Mouse (Mus musculus) CD8-positive naive resting alpha-beta T cell, adult 2 months (primary cell): ENCODE measurements at regions not wholly inside any gene's neighbourhood (a gene's known extent, or its start where the extent isn't known, plus 50 kb on each side); places are given as distances from the start of the nearest gene placed in this dataset.

Source experiments
- DNase-seq, 2 experiments: peaks; one replicate each; pipeline ENCODE4 v3.0.0; 2022; ENCODE audit warnings: low read depth in 2 of 2, low spot score in 2 of 2

DNA sequence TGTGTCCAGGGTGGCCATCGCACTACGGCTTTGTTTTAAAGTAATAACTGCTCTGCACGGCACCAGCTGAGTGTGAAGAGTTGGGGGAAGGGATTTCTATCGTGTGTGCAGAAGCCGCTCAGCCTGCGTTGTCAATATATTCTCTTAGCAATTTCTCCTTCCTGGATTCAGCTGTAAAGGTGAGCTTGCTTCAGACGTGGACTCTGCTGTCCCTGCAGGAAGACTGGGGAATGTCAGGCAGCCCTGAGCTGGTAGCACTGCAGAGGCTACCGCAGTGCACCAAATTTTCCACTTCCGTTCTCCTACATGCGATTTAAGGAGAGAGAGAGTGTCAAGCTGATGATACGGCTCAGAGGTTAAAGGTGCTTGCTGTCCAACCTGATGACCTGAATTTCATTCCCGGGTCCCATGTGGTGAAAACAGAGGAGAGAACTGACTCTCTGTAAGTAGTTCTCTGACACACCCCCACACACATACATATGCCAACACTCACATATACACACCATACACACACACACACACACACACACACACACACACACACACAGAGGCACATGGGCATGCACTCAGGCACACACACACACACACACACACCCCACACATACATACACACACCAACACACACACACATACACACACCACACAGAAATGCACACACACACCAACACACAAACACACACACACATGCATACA lies 59.9 kb upstream of the Prelid3b start:
- no peak for DNase-seq

GRCm38 (mm10) chr2:174540717-174541116 lies 67.8 kb upstream of the Prelid3b start:
- DNase-seq, result no peak

DNA sequence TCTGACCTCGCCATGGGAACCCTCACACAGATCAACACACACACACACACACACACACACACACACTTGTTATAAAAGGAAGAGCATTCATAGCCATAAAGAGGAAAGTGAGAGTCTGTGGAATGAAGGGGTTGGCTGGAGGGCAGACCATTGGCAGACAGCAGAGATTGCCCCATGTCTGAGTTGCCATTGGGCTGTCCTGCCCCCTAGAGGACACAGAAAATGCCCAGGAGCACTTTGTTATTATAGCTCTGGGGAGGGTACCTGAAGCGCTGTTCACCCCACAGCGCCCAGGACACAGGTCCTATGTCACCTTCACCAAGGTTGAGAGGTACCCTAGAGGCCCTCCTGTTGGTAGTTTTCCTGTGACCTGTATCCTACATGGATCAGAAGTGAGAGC lies 74.3 kb upstream of the Prelid3b start:
- no peak for DNase-seq

- no peak for DNase-seq
Observed at GRCm38 (mm10) chr2:174547701-174548100, 74.8 kb upstream of the Prelid3b start.

- DNase-seq, result no peak
Observed at GRCm38 (mm10) chr2:174548776-174549175, 75.9 kb upstream of the Prelid3b start.

GRCm38 (mm10) chr2:174555778-174556177 lies 82.9 kb upstream of the Prelid3b start:
- peak in 1 of 2 experiments; percentile 5 for DNase-seq

GRCm38 (mm10) chr2:174561828-174562429 lies 81.4 kb upstream of the Zfp831 start:
- no peak for DNase-seq

GRCm38 (mm10) chr2:174563917-174564316 lies 79.4 kb upstream of the Zfp831 start:
- DNase-seq, result no peak

DNA sequence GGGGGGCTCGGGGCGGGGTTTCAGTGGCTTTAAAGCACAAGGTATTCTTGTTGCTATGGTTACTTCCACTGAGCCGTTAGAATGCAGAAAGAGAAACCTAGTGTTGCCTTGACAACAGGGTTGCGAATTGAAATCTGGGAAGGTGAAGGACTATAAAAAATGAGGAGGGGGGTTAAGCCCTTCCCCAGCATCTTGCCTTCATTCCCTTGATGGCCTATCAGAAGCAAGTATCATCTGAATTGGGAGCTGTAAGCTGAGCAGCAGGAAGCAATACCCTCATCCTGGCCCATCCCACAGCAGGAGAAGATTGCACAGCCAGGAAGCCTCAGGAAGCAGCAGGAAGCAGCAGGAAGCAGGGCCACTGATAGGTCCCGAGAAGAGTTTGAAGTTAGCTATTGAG lies 78.5 kb upstream of the Zfp831 start:
- no peak for DNase-seq

DNA sequence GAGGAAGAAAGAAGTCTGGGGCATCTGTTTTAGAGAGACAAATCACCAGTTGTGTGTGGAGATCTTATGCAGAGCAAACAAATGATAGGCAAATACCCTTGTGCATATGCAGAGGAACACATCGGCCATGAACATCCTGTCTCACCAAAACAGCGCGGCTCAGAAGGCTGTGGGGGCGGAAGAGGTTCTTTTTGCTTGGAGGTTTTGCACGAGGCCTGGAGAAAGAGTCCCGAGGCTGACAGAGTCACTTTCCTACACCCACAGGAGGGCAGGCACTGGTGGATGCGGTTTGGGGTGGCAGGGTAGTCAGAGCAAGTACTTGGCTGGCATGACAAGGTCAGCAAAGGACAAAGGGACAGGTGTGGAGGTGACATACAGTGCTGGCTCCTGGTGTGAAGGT lies 77.4 kb upstream of the Zfp831 start:
- peak; percentile 23 to 47 for DNase-seq

DNA sequence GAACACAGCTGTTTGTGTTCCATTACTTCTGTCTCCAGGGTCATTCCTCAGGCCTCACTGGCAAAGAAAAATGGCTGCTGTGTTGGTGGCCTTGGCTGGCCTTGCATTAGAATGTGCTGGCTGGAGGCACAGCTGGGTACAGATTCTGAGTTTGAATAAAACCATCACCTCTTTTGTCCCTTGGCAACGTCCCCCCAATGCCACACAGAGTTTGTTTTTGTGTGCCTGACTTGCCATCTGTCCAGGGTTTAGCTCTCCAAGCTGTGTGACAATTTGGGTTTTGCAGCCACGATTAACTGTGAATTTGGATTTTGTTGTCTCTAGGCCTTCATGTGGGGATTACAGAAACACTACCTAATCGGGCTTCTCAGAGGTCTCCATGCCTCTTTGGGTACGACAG lies 76.6 kb upstream of the Zfp831 start:
- DNase-seq, result no peak

DNA sequence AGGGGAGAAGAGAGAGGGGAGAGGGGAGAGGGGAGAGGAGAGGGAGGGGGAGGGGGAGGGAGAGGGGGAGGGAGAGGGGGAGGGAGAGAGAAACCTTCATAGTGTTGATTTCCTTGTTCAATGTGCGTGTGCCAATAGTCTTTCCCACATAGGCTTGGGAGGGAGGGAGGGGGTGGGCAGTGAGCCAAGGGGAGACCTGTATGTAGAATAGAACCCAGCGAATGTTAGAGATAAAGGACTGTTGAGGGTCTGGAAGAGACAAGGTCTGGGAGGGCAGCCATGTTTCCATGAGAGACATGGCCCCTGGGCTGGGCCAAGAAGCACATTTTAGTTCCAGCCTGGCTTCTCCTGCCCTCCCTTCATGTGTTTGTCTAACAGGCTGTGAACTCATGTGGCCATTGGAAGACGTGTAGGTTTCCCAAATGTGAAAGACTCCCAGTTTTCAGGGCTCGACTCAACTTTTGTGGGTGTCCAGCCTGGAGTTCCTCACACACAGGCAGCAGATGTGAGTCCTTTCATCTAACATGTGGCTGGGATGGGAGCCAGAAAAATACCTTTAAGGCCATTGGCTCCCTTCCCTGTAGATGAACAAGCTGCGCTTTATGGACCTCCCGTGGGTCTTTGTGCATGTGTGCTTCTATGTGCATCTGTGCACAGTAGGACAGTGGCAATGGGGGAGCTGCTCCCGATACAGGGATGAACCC lies 68.4 kb upstream of the Zfp831 start:
- no peak for DNase-seq

DNA sequence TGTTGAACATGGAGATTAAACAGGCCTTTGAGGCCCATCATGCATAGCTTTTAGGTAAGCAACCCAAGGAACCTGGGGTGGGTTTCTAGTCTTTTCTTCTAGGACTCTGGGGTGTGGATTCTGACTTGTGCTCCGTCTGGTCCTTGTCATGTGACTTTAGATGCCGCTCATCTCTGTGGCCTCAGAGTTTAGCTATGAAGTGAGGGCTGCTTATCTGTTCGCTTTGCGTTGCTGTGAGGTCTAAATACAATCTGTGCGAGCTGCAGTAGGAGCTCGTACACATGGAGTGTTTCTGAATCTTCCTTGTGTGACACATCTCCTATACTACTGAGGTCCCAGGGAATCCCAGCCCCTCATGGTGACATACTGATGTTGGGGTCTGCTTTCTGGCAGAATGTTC lies 67.8 kb upstream of the Zfp831 start:
- no peak for DNase-seq

- no peak for DNase-seq
Observed at GRCm38 (mm10) chr2:174580906-174581703, 62.2 kb upstream of the Zfp831 start.

DNA sequence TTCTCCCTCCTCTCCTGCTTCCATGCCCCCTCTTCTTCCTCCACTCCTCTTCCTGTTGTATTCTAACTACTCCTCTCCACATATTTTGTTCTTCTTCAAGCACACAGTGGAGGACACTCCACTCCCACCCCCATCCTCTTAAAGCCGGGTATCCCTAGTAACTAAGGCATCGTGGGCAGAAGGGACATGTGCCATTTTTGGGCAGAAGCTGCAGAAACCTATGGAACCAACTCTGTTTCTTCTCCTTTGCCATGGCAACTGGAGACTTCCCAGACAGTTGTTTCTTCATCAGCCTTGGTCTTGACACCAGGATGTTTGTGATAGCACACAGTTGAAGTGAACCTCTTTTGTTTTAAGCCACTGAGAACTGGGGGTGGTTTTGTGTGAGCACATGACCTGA lies 59.1 kb upstream of the Zfp831 start:
- no peak for DNase-seq
